Mouse (Mus musculus) heart, embryonic 15.5 days (tissue): ENCODE measurements around the gene A830005F24Rik. TPM values are rescaled to one million over a fixed set of nuclear protein-coding genes. Genes with fewer than 3 reads are reported as not detected.
A peak's percentile ranks its signal among the peaks of the same experiment; 100 is the strongest.
"Not testable (repeated sequence)": the region's sequence is repeated elsewhere in the genome, so short reads cannot be mapped to it uniquely, and the experiment has no call there.

Experiments
- ATAC-seq: fragments of 200-750 bp; cut with Nextera tagmentation; replicated peaks from 2 replicates; pipeline ENCODE4 v1.8.0; 2017; ENCODE audit warnings: low read depth, moderate TSS enrichment; ENCODE audit not compliant: insufficient number of reproducible peaks, insufficient read depth, low FRiP score
- H3K27ac ChIP-seq: fragments of 300-500 bp; sonication (generic); 2 replicates; pipeline ENCODE4 v1.5.1; 2015; ENCODE audit warnings: mild to moderate bottlenecking, inconsistent platforms
- H3K27me3 ChIP-seq: fragments of 300-500 bp; sonication (generic); 2 replicates; pipeline ENCODE4 v1.6.1; 2015; ENCODE audit warnings: inconsistent platforms
- H3K36me3 ChIP-seq: fragments of 300-500 bp; sonication (generic); 2 replicates; pipeline ENCODE4 v1.6.1; 2015; ENCODE audit warnings: mild to moderate bottlenecking, inconsistent platforms
- H3K4me1 ChIP-seq: fragments of 300-500 bp; sonication (generic); replicated peaks from 2 replicates; pipeline ENCODE4 v1.6.1; 2015; ENCODE audit warnings: inconsistent platforms
- H3K4me2 ChIP-seq: fragments of 300-500 bp; sonication (generic); 2 replicates; pipeline ENCODE4 v1.6.1; 2015; ENCODE audit warnings: inconsistent platforms, mild to moderate bottlenecking, moderate library complexity
- H3K4me3 ChIP-seq: fragments of 300-500 bp; sonication (generic); 2 replicates; pipeline ENCODE4 v1.5.1; 2015; ENCODE audit warnings: mild to moderate bottlenecking, inconsistent platforms
- H3K9ac ChIP-seq: fragments of 300-500 bp; sonication (generic); 2 replicates; pipeline ENCODE4 v1.6.1; 2015; ENCODE audit warnings: mild to moderate bottlenecking, inconsistent platforms
- H3K9me3 ChIP-seq: fragments of 300-500 bp; sonication (generic); replicated peaks from 2 replicates; pipeline ENCODE4 v1.6.1; 2016; ENCODE audit warnings: inconsistent platforms
- WGBS: fragments of 180-500 bp; shearing (Covaris S2); methylation state at CpG from one replicate; pipeline ENCODE4 v1.1.7; 2015; ENCODE audit warnings: mixed read lengths; 5-methylcytosine and 5-hydroxymethylcytosine counted together
- polyA plus RNA-seq: library from polyadenylated mRNA; unstranded; fragments of >200 nt; fragmentation: Nextera tagmentation; extraction: Ambion mirVana; gene quantifications from 2 replicates; pipeline ENCODE4 v1.2.1, GENCODE M21; 2015

Gene A830005F24Rik
- polyA plus RNA-seq, 1 experiment from 2014 or later, result 0.49 TPM

DNA sequence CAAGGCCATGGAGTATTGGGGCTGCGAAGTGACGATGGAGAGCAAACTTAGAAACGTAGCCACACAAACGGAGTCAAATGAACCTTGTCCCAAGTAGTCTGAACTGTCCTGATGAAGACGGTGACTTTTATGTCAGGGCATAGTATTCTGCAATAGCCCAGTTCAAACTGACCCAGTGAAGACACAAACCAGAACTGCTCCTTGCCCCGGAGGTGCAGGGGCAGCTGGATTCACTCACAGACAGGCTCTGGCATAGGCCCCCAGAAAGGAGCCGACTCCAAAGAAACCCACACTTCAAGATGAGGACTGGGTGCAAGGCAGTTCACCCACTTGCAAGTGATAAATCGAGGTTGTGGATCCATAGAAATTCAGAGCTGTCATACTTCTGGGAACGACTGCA lies 4.7 kb upstream of the A830005F24Rik start:
- Histone ChIP-seq H3K9ac (no peak overlapping the region), H3K4me1 (peaks cover 7% of the 10 kb centered on the region), H3K9me3 (no peaks in the 10 kb centered on the region; the same call in 1 of the 2 replicates), H3K36me3 (peaks cover 20% of the 10 kb centered on the region), H3K27me3 (no peaks in the 10 kb centered on the region), H3K27ac (no peak overlapping the region), H3K4me2 (no peak overlapping the region), H3K4me3 (no peak overlapping the region)
- 75% methylated on average over 9 of the region's 9 CpGs for WGBS
- ATAC-seq, result no peak

DNA sequence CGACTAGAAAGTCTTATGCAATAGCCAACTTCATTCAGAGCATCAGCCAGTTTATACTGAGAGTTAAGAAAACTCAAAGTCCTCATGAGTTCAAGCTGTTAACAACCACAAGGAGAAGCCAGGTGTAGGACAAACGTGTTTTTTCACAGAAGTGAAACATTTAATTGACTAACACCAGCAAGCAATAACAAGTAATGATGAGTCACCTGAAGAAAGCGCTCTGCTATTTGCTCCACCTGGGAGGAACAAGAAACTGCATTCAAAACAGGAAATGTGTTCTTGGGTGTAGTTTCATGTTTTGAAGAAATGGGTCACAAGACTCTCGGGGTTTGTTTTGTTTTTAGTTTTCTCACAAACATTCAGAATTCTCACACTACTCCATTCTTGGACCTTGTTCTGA lies 2.5 kb downstream of the A830005F24Rik start:
- no peaks in the 10 kb centered on the region for H3K27me3 ChIP-seq
- no peak overlapping the region for H3K27ac ChIP-seq
- H3K9ac ChIP-seq, result no peak overlapping the region
- no peak overlapping the region for H3K4me3 ChIP-seq
- H3K9me3 ChIP-seq, result no peaks in the 10 kb centered on the region
- H3K4me1 ChIP-seq, result peaks cover 7% of the 10 kb centered on the region
- 83% methylated on average over 4 of the region's 4 CpGs for WGBS
- no peak overlapping the region for H3K4me2 ChIP-seq
- ATAC-seq, result no peak
- no peaks in the 10 kb centered on the region for H3K36me3 ChIP-seq

DNA sequence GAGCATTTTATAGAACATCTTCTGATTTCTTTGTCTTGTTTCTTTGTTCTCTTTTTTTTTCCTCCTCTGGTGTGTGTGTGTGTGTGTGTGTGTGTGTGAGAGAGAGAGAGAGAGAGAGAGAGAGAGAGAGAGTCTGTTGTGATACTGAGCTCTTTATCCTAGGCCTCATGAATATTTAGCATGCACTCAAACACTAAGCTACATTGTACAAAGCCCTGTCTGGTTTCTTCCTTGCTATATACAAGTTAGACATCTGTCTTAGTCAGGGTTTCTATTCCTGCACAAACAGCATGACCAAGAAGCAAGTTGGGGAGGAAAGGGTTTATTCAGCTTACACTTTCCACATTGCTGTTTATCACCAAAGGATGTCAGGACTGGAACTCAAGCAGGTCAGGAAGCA lies 5.8 kb downstream of the A830005F24Rik start:
- not testable (repeated sequence) for ATAC-seq, H3K4me1 ChIP-seq, H3K36me3 ChIP-seq

DNA sequence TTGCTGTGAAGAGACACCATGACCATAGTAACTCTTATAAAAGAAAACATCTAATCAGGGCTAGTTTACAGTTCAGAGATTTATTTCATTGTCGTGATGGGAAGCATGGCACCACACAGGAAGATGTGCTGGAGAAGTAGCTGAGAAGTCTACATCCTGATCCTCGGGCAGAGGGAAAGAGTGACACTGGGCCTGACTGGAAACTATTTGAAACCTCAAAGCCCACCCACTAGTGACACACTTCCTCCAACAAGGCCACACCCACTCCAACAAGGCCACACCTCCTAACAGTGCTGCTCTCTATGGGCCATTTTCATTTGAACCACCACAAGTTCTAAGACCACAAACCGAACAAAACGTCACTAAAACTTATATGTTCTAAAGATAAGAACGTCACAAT lies 12.4 kb downstream of the A830005F24Rik start:
- H3K9ac ChIP-seq, result no peak overlapping the region
- no peak overlapping the region for H3K27ac ChIP-seq
- no peaks in the 10 kb centered on the region for H3K4me1 ChIP-seq
- no peak for ATAC-seq
- no peak overlapping the region for H3K4me3 ChIP-seq
- no peaks in the 10 kb centered on the region for H3K27me3 ChIP-seq
- H3K9me3 ChIP-seq, result no peaks in the 10 kb centered on the region
- no peak overlapping the region for H3K4me2 ChIP-seq
- 67% methylated on average over 5 of the region's 5 CpGs for WGBS
- H3K36me3 ChIP-seq, result no peaks in the 10 kb centered on the region

More for the DNA sequence above, 5.8 kb downstream of the A830005F24Rik start:
- H3K4me3 ChIP-seq, H3K27me3 ChIP-seq, H3K4me2 ChIP-seq, H3K9ac ChIP-seq, H3K27ac ChIP-seq, H3K9me3 ChIP-seq: not testable (repeated sequence)

DNA sequence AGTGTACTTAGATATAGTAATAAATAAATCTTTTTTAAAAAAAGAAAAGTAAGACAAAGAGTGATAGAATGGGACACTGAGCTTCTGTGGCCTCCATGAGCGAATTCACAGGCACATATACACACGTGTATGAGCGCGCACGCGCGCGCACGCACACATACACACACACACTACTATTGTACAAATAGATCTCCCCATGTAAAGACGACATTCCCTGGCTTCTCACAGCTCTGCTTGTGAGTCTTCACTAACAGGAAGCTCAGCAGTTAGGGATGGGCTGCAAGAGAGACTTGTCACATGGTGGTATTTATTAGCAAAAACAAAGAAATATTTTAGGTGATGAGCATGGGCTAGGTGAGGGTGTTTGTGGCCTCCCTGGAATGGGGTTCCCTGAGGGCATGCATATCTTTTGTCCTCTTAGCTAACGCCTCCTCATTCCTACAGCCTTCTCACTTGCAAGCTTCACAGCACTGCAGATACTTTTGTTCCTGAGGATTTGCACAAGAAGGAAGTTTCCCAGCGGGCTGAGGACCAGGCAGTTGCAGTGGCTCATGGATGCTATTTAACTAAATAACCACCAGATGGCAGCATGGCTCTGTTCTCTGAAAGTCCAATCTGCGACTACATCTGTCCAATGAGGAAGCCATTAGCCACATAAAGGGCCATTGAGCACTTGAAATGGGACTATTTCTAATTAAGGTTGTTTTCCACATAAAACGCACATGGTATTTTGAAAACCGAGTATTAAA lies 14.9 kb downstream of the A830005F24Rik start:
- no peak for ATAC-seq
- no peak overlapping the region for H3K4me2 ChIP-seq
- no peaks in the 10 kb centered on the region for H3K4me1 ChIP-seq
- H3K27ac ChIP-seq, result no peak overlapping the region
- H3K9ac ChIP-seq, result no peak overlapping the region
- H3K27me3 ChIP-seq, result no peaks in the 10 kb centered on the region
- H3K36me3 ChIP-seq, result peaks cover 3% of the 10 kb centered on the region; the same call in 1 of the 2 replicates
- no peak overlapping the region for H3K4me3 ChIP-seq
- whole genome bisulfite sequencing, result 53% methylated on average over 15 of the region's 15 CpGs
- H3K9me3 ChIP-seq, result no peaks in the 10 kb centered on the region

DNA sequence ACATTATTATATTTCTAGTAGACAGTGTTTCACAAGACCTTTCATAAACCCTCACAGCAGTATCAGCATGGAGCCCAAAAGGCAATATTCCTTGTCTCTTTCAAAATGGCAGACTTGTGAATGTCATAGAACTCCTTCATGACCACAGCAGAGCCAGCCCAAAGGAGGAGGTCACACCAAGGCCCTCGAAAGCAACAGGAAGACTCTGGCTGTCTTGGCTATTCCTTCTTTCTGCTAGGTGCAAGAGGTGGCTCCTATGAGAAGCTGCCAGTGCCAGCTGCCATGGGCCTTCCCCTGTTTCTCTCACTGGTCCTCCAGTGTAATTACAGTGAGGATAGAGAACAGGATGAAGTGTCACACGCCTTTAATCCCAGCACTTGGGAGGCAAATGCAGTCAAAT lies 15.7 kb downstream of the A830005F24Rik start:
- ATAC-seq, result no peak
- 51% methylated on average over 2 of the region's 2 CpGs for WGBS
- Histone ChIP-seq H3K27me3 (no peaks in the 10 kb centered on the region), H3K4me2 (no peak overlapping the region), H3K36me3 (peaks cover 10% of the 10 kb centered on the region; the same call in 1 of the 2 replicates), H3K9me3 (no peaks in the 10 kb centered on the region), H3K4me1 (no peaks in the 10 kb centered on the region), H3K9ac (no peak overlapping the region), H3K4me3 (no peak overlapping the region), H3K27ac (no peak overlapping the region)

DNA sequence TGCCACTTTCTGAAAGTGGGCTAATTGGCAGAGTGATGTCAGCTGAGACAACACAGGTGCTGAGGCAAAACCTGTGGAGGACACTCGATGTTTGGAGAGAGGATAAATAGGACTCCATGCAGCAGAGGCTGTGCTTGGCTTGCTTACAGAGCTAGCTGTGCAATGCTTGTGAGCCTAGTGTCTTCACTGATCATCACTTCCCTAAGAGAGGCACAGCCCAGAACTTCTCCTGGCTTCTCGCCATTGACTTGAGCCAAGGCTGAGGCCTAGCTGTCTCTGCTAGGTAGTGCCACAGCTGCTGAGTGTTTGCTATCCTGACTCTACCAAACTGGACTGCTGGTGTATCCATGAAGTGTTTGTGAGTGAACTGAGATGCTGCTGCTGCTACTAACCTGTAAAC lies 17.3 kb downstream of the A830005F24Rik start:
- Histone ChIP-seq H3K4me3 (no peak overlapping the region), H3K27me3 (no peaks in the 10 kb centered on the region), H3K9me3 (no peaks in the 10 kb centered on the region), H3K4me2 (no peak overlapping the region), H3K36me3 (peaks cover 24% of the 10 kb centered on the region), H3K4me1 (no peaks in the 10 kb centered on the region), H3K9ac (no peak overlapping the region), H3K27ac (no peak overlapping the region)
- ATAC-seq, result peak; percentile 47; the same call in 1 of the 2 replicates
- WGBS, result 46% methylated on average over 2 of the region's 2 CpGs

DNA sequence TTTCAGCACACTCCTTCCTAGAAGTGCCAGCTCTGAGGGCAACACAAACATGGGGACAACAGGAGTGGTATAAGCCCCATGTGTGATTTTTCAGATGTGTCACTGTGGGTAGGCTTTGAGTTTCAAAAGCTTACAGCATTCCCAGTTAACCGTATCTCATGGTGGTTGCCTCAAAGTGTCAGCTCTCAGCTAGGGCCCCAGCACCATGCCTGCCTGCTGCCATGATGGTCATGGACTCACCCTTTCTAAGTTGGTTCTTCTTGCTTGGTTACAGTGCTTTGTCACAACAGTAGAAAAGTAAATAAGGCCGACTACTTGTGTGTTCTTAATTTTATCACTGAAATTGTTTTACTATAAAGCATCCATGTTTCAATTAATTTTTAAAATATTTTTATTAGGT lies 18.1 kb downstream of the A830005F24Rik start:
- 70% methylated on average over 2 of the region's 2 CpGs for WGBS
- peaks cover 29% of the 10 kb centered on the region for H3K36me3 ChIP-seq
- no peak overlapping the region for H3K9ac ChIP-seq
- H3K27ac ChIP-seq, result no peak overlapping the region
- H3K27me3 ChIP-seq, result no peaks in the 10 kb centered on the region
- H3K4me2 ChIP-seq, result no peak overlapping the region
- no peaks in the 10 kb centered on the region for H3K9me3 ChIP-seq
- H3K4me1 ChIP-seq, result no peaks in the 10 kb centered on the region
- no peak overlapping the region for H3K4me3 ChIP-seq
- no peak for ATAC-seq

DNA sequence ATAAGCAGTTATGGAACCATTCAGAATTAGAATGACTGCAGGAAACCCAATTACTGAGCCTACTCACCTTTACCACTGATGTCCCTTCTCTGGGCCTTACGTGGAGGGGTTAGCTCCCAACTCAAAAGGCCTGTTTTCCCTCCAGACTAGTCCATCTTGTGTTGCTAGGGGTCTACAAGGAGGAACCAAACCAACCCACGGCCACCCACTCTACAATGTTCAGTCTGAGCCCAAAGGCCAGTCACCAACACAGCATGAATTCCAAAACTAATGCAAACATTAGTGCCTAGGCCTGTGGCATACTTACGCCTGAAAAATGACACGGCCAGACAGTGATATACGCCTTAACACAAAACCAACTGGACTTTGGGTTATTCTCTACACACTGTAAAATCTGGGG lies 20.1 kb downstream of the A830005F24Rik start:
- Histone ChIP-seq H3K4me1 (no peaks in the 10 kb centered on the region), H3K4me2 (no peak overlapping the region), H3K36me3 (peaks cover 42% of the 10 kb centered on the region), H3K27ac (no peak overlapping the region), H3K4me3 (no peak overlapping the region), H3K9me3 (no peaks in the 10 kb centered on the region), H3K9ac (no peak overlapping the region), H3K27me3 (no peaks in the 10 kb centered on the region)
- 90% methylated on average over 5 of the region's 5 CpGs for WGBS
- no peak for ATAC-seq

DNA sequence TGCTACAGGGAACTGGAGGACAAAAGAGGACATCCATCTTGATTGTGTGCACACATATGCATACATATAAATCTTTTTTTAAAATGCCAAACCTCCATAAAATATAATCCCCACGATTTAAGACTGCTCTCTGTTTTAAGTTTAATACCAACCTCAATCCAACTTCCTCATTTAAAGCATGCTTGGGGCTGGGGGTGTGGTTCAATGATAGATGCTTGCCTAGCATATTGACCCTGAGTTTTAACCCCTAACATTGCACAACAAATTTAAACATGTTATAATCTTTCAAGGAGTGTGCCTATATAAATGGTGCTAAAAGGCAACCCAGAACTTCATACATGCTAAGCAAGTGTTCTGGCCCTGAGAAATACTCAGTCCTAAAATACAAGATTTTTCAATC lies 27.1 kb downstream of the A830005F24Rik start:
- WGBS, result 42% methylated on average over 1 of the region's 1 CpGs
- ATAC-seq, result no peak
- Histone ChIP-seq H3K4me1 (peaks cover 41% of the 10 kb centered on the region), H3K9ac (no peak overlapping the region), H3K27me3 (no peaks in the 10 kb centered on the region), H3K4me2 (peak overlapping the region; percentile 35), H3K9me3 (no peaks in the 10 kb centered on the region), H3K27ac (no peak overlapping the region; the same call in 1 of the 2 replicates), H3K36me3 (peaks cover 20% of the 10 kb centered on the region), H3K4me3 (no peak overlapping the region)

DNA sequence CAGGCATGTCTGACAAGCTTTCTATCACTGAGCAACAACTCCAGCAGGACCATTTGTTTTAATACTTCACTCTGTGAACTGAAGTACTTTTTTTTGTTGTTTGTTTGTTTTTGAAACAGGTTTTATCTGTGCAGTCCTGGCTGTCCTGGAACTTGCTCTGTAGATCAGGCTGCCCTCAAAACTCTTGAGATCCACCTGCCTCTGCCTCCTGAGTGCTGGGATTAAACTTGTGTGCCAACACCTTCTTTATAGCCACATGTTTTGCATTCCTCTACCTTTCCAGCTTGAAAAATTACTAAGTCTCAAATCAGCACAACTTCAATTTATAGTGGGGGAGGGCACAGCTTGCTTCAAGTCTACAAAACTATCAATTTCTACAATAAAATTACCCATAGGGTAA lies 31.0 kb downstream of the A830005F24Rik start:
- no peaks in the 10 kb centered on the region for H3K27me3 ChIP-seq
- no peak overlapping the region for H3K9ac ChIP-seq
- peak overlapping the region; percentile 63 for H3K4me2 ChIP-seq
- H3K36me3 ChIP-seq, result no peaks in the 10 kb centered on the region
- no peaks in the 10 kb centered on the region for H3K9me3 ChIP-seq
- H3K4me1 ChIP-seq, result peaks cover 42% of the 10 kb centered on the region
- peak overlapping the region; percentile 91 for H3K4me3 ChIP-seq
- peak overlapping the region; percentile 40 for H3K27ac ChIP-seq
- ATAC-seq, result no peak

DNA sequence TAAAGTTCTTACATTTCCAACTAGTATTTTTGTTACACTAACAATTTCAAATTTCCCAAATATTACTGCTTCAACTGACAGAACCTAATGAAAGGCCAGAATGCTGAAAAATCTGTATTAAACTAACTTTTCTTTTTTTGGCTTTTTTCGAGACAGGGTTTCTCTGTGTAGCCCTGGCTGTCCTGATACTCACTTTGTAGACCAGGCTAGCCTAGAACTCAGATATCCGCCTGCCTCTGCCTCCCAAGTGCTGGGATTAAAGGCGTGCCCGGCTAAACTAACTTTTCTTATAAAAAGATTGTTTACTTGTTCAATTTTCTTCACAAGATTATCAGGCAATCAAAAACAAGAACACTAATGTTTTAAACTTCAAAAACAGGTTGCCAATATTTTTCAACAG lies 31.5 kb downstream of the A830005F24Rik start:
- Histone ChIP-seq H3K9me3 (no peaks in the 10 kb centered on the region), H3K9ac (peak overlapping the region; percentile 82), H3K27me3 (no peaks in the 10 kb centered on the region), H3K4me2 (peak overlapping the region; percentile 63), H3K4me3 (peak overlapping the region; percentile 91), H3K36me3 (no peaks in the 10 kb centered on the region), H3K4me1 (peaks cover 43% of the 10 kb centered on the region), H3K27ac (peak overlapping the region; percentile 97)
- 24% methylated on average over 4 of the region's 4 CpGs for WGBS
- no peak for ATAC-seq
